Mouse (Mus musculus): ENCODE measurements around the gene Sema4a. TPM values are rescaled to one million over a fixed set of nuclear protein-coding genes. Genes with fewer than 3 reads are reported as not detected.

Sema4a gene
- 4.5 and 5.3 TPM in 2 replicates for polyA plus RNA-seq (2015; fragmentation: Nextera tagmentation; extraction: Ambion mirVana)

GRCm38 (mm10) chr3:88460983-88461696 lies at the start of gene Sema4a:
Sema4a (minus strand) TSS chr3:88461182.
- peaks cover 16% of the 10 kb centered on the region for H3K27me3 ChIP-seq
- H3K9ac ChIP-seq: no peak within 1 kb of the TSS
- WGBS: 32% methylated on average over 12 of the region's 12 CpGs
- no peaks in the 10 kb centered on the region for H3K9me3 ChIP-seq
- H3K4me3 ChIP-seq: no peak within 1 kb of the TSS
- H3K36me3 ChIP-seq: no peaks in the 10 kb centered on the region
- no peak within 1 kb of the TSS for H3K4me2 ChIP-seq
- H3K27ac ChIP-seq: no peak within 1 kb of the TSS; the same call in 1 of the 2 replicates
- peaks cover 14% of the 10 kb centered on the region for H3K4me1 ChIP-seq
- peak; percentile 46; the same call in 1 of the 2 replicates for ATAC-seq (ENCODE audit: borderline replicate concordance, extremely low read depth, low FRiP score, low TSS enrichment)

DNA sequence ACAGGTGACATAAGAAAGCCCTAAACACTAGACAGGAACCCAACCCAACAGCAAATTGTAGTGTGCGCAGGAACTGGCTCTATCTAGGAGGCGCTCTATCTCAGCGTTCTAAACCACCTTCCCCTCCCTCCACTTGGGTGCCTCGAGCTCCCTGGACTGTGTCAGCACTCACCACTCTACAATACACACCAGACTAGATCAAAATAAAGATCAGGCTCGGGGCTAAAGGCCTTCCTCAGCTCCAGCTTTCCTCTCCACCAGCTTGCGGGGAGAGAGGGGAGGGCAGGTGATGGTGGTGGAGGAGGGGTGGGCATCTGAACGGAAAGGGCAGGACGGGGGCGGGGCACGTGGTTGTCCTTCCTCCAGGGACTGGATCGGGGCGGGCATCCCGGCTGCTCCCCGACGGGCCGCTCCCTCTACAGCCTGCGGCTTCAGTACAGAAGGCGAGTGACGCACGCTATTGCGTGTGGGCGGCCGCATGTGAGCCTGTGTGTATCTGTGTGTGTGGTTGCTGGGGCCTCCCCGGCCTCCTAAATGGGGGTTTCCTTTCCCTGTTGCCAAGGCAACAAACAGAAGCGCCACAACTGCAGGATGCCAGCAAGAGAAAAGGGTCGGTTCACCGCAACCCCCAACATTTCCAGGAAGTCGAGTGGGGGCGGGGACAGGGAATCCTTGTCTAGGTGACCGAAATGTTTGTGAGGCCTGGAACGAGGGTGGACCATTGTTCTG lies 48.9 kb upstream of the Sema4a start, which contains the start of gene Lmna:
Lmna (minus strand) TSS at position 265 of the 729 bp plus-strand sequence.
- peak; percentile 95 for ATAC-seq (ENCODE audit: borderline replicate concordance, extremely low read depth, low FRiP score, low TSS enrichment)
- under 1% methylated on average over 31 of the region's 31 CpGs for WGBS
- Histone ChIP-seq H3K4me2 (peak within 1 kb of the TSS; percentile 60), H3K4me3 (peak within 1 kb of the TSS; percentile 43), H3K9ac (peak within 1 kb of the TSS; percentile 24), H3K27me3 (no peaks in the 10 kb centered on the region), H3K27ac (peak within 1 kb of the TSS; percentile 92), H3K36me3 (no peaks in the 10 kb centered on the region), H3K9me3 (no peaks in the 10 kb centered on the region), H3K4me1 (peaks cover 61% of the 10 kb centered on the region)

DNA sequence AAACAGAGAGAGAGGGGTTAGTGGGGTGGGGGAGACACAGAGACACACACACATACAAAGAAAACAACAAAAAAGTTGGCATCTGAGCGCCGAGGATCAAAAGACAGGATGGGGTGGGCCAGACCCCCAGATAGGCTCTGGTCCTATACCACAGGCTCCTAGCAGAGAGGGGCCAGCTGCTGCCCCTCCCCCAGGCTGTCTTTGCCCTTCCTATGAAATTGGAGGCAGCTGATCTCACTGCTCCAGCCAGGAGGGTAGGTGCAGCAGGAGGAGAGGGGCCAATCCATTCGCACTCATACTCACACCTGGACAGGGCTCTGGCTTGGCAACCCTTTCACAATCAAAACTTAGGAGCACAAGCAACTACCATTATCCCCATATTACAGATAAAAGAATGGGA lies 48.3 kb upstream of the Sema4a start:
- peak overlapping the region; percentile 92 for H3K27ac ChIP-seq
- peak overlapping the region; percentile 43 for H3K4me3 ChIP-seq
- peak overlapping the region; percentile 24; the same call in 1 of the 2 replicates for H3K9ac ChIP-seq
- WGBS: 53% methylated on average over 3 of the region's 3 CpGs
- H3K9me3 ChIP-seq: no peaks in the 10 kb centered on the region
- H3K36me3 ChIP-seq: no peaks in the 10 kb centered on the region
- no peak for ATAC-seq (ENCODE audit: borderline replicate concordance, extremely low read depth, low FRiP score, low TSS enrichment)
- peak overlapping the region; percentile 60 for H3K4me2 ChIP-seq
- no peaks in the 10 kb centered on the region for H3K27me3 ChIP-seq
- H3K4me1 ChIP-seq: peaks cover 56% of the 10 kb centered on the region

GRCm38 (mm10) chr3:88505765-88506164 lies 44.8 kb upstream of the Sema4a start:
- peaks cover 53% of the 10 kb centered on the region for H3K4me1 ChIP-seq

GRCm38 (mm10) chr3:88505081-88505480 lies 44.1 kb upstream of the Sema4a start:
- WGBS: 57% methylated on average over 6 of the region's 6 CpGs
- Histone ChIP-seq H3K27me3 (no peaks in the 10 kb centered on the region), H3K9me3 (no peaks in the 10 kb centered on the region), H3K27ac (peak overlapping the region; percentile 50; the same call in 1 of the 2 replicates), H3K9ac (no peak overlapping the region), H3K4me3 (no peak overlapping the region), H3K4me1 (peaks cover 49% of the 10 kb centered on the region), H3K4me2 (no peak overlapping the region), H3K36me3 (0 out of 2 replicates have a peak, but pooled peaks cover 1% of the 10 kb centered on the region)
- no peak for ATAC-seq (ENCODE audit: borderline replicate concordance, extremely low read depth, low FRiP score, low TSS enrichment)

More at GRCm38 (mm10) chr3:88505765-88506164, 44.8 kb upstream of the Sema4a start:
- Histone ChIP-seq H3K4me3 (no peak overlapping the region), H3K27me3 (no peaks in the 10 kb centered on the region), H3K27ac (0 out of 2 replicates have a peak overlapping the region, but pooled peaks have one; percentile 50), H3K9me3 (no peaks in the 10 kb centered on the region), H3K9ac (no peak overlapping the region), H3K4me2 (no peak overlapping the region), H3K36me3 (no peaks in the 10 kb centered on the region)
- ATAC-seq (ENCODE audit: borderline replicate concordance, extremely low read depth, low FRiP score, low TSS enrichment): no peak
- 44% methylated on average over 7 of the region's 7 CpGs for WGBS

DNA sequence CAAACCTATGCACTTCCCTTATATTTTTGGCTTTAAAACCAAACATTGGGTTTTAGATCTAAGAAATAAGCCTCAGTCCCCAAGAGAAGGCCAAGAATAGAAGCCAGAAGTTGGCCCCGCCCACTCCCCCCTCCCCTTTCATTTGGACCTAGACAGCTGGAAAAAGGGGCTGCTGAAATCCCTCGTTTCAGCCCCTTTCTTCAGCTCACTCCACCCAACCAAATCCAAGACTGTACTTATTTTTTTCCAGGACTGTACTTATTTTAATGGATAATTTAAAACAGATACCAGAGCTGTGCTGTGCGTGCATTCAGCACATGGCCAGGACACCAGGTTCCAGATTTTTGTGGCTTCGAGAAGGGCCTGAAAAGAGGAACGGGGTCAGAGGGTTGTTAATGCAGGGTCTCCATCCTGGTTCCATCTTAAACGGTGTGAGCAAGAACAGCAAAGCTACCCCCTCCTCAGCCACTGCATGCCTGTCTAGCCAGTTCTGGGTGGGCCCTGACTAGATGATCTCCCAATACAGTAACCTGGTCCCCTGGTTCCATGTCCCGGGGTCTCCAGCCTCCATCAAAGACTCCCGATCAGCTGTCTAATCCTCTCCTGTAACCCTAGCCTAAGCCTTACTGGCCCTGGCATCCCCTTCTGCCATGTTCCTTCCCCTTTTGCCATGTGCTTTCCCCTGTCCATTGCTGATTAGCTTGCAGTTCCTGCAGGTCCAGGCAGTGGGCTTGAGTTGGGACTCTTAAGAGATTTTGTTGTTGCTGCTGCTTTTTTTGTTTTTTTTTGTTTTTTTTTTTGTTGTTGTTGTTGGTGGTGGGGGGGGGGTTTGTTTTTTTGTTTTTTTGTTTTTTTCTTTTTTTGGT lies 43.1 kb upstream of the Sema4a start:
- no peaks in the 10 kb centered on the region for H3K27me3 ChIP-seq
- no peaks in the 10 kb centered on the region for H3K9me3 ChIP-seq
- 45% methylated on average over 8 of the region's 8 CpGs for WGBS
- H3K4me1 ChIP-seq: peaks cover 43% of the 10 kb centered on the region
- H3K9ac ChIP-seq: no peak overlapping the region
- H3K27ac ChIP-seq: peak overlapping the region; percentile 84
- H3K4me3 ChIP-seq: no peak overlapping the region
- H3K4me2 ChIP-seq: no peak overlapping the region
- no peak for ATAC-seq (ENCODE audit: borderline replicate concordance, extremely low read depth, low FRiP score, low TSS enrichment)
- H3K36me3 ChIP-seq: 0 out of 2 replicates have a peak, but pooled peaks cover 3% of the 10 kb centered on the region

GRCm38 (mm10) chr3:88503505-88503863 lies 42.5 kb upstream of the Sema4a start:
- peaks cover 42% of the 10 kb centered on the region for H3K4me1 ChIP-seq
- peak overlapping the region; percentile 75 for H3K4me3 ChIP-seq
- H3K27ac ChIP-seq: peak overlapping the region; percentile 84
- 18% methylated on average over 4 of the region's 4 CpGs for WGBS
- H3K4me2 ChIP-seq: peak overlapping the region; percentile 98
- no peaks in the 10 kb centered on the region for H3K27me3 ChIP-seq
- H3K9ac ChIP-seq: peak overlapping the region; percentile 90
- peak; percentile 27; the same call in 1 of the 2 replicates for ATAC-seq (ENCODE audit: borderline replicate concordance, extremely low read depth, low FRiP score, low TSS enrichment)
- H3K9me3 ChIP-seq: no peaks in the 10 kb centered on the region
- H3K36me3 ChIP-seq: 0 out of 2 replicates have a peak, but pooled peaks cover 3% of the 10 kb centered on the region

DNA sequence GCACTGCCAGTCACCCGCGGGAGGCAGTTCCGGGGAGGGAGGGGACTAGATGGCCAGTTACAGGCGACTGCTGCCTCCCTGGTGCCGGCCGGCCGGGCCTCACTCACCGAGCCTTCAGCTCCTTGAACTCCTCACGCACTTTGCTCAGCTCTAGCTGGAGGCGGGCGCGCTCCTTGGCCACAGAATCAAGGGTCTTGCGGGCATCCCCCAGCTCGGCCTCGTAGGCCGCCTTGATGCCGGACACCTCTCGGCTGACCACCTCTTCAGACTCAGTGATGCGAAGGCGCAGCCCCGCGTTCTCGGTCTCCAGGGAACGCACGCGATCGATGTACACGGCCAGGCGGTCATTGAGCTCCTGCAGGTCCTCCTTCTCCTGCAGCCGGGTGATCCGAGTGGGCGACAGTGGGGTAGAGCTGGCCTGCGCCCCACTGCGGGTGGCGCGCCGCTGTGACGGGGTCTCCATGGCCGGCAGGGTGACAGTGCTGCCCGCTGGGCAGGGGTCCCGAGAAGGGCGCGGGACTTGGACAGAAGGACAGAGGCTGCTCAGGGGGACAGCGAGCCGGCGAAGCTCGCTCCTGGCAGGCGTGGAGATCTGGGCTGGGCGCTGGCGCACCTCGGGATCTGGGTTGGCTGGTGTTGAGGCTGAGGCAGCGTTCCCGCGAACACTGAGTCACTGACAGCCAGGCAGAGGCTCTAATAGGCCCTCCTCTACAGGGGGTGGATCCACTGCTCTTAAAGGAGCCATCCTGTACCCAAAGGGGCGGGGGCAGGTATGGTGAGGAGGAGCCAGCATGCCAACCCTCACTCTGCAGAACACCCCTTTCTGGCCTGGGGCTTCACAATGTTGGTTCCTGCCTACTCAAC lies 41.9 kb upstream of the Sema4a start:
- peak; percentile 90 for ATAC-seq (ENCODE audit: borderline replicate concordance, extremely low read depth, low FRiP score, low TSS enrichment)
- Histone ChIP-seq H3K4me2 (peak overlapping the region; percentile 98), H3K9me3 (no peaks in the 10 kb centered on the region), H3K27me3 (no peaks in the 10 kb centered on the region), H3K27ac (peak overlapping the region; percentile 84), H3K4me3 (peak overlapping the region; percentile 75), H3K9ac (peak overlapping the region; percentile 90), H3K36me3 (0 out of 2 replicates have a peak, but pooled peaks cover 3% of the 10 kb centered on the region), H3K4me1 (peaks cover 42% of the 10 kb centered on the region)
- under 1% methylated on average over 55 of the region's 55 CpGs for WGBS

DNA sequence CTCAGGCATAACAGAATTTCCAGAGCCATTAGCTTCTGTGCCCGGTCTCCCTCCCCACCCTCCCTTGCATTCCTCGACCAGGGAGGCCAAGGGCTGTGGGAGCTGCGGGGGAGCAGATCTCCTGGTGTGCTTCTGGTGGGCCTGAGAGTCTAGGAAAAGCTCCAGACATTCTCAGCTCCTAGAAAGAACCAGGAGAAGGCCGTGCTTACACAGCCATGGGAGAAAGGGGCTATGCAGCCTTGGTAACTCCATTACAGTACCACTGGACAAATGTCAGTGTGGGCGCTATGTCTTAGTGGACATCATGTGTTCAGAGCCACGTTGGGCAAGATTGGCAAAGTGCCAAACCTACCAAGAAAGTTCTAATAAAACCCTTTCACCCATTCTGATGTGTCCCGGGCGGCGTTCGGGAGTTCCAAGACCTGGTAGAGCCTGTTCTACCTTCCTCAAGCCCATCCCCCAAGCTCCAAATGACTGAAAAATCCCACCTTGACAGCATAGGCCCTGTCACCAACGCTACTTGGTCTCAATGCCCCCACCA lies 41.1 kb upstream of the Sema4a start:
- Histone ChIP-seq H3K4me1 (peaks cover 42% of the 10 kb centered on the region), H3K9ac (peak overlapping the region; percentile 90), H3K27ac (peak overlapping the region; percentile 84)

DNA sequence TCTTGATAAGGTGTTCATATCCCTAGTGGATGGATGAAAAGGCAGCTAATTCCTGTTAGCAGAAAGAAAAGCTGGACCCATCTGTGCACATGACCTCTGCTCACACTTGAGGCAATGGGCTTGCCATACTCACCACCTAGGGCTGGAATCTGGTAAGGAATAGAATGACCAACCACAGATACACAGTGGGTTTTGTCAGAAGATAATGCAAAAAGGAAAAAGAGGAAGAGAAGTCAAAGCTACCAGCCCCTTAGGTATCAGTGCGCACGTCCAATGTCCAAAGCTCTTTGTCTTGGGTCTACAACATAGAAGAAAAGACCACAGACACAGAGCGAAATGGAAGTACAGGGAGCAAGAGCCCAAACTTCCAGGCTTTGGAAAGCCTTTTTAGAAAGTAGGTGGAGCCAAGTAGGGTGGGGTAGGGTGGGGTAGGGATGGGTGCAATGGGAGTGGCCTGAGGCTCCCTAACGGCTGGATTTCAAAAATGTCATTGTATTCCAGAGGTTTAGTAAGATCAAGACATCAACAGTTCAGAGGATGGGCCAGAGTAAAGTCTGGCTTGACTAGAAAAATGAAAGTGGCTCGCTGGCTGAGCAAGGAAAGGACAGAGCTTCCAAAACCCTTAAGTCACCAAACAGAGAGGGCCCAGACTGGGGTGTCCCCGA lies 40.5 kb upstream of the Sema4a start:
- no peaks in the 10 kb centered on the region for H3K9me3 ChIP-seq
- H3K9ac ChIP-seq: peak overlapping the region; percentile 90
- 0 out of 2 replicates have a peak, but pooled peaks cover 5% of the 10 kb centered on the region for H3K36me3 ChIP-seq
- no peaks in the 10 kb centered on the region for H3K27me3 ChIP-seq
- H3K4me1 ChIP-seq: peaks cover 42% of the 10 kb centered on the region
- H3K4me3 ChIP-seq: peak overlapping the region; percentile 75
- no peak for ATAC-seq (ENCODE audit: borderline replicate concordance, extremely low read depth, low FRiP score, low TSS enrichment)
- H3K4me2 ChIP-seq: peak overlapping the region; percentile 98
- 56% methylated on average over 6 of the region's 6 CpGs for WGBS
- H3K27ac ChIP-seq: peak overlapping the region; percentile 84

More for the DNA sequence above, 41.1 kb upstream of the Sema4a start:
- peak; percentile 13; the same call in 1 of the 2 replicates for ATAC-seq (ENCODE audit: borderline replicate concordance, extremely low read depth, low FRiP score, low TSS enrichment)
- Histone ChIP-seq H3K36me3 (0 out of 2 replicates have a peak, but pooled peaks cover 5% of the 10 kb centered on the region), H3K9me3 (no peaks in the 10 kb centered on the region), H3K4me3 (peak overlapping the region; percentile 75), H3K27me3 (no peaks in the 10 kb centered on the region), H3K4me2 (peak overlapping the region; percentile 98)
- 16% methylated on average over 11 of the region's 11 CpGs for WGBS

Measured in lung, embryonic 15.5 days (tissue).